Mouse (Mus musculus): ENCODE measurements around the gene Gm8369. TPM values are rescaled to one million over a fixed set of nuclear protein-coding genes. Genes with fewer than 3 reads are reported as not detected.
"Not testable (repeated sequence)": the region's sequence is repeated elsewhere in the genome, so short reads cannot be mapped to it uniquely, and the experiment has no call there.

Gene Gm8369
- polyA plus RNA-seq (2014; fragmentation: Nextera tagmentation; extraction: Ambion mirVana): not detected in 2 replicates

- WGBS: 68% methylated on average over 2 of the region's 2 CpGs
Measured at GRCm38 (mm10) chr19:11485746-11486145, at the start of gene Gm8369. TSS of gene Gm8369 (plus strand) at chr19:11485938.

DNA sequence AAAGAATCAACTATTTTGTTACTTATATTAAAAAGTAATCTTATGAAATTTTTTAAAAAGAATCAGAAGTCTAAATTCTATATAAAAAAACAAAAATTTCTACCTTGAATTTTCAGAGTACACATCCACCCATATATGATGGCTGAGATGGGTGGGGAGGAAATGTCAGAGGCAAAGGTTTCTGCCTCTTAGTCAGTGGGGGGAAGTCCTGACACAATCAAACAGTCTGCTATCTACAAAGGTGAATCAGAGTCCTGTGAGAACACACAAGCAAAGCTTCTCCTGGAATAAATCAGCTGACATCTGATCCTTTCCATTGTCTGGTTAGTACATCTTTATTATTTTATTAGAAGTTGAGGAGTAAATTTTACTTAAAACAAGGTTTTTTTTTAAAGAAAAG lies 42.4 kb upstream of the Gm8369 start, which contains the start of gene Ms4a4b:
TSS of gene Ms4a4b (plus strand) at position 216 of the 400 bp plus-strand sequence.
- H3K4me1 ChIP-seq (ENCODE audit: control insufficient read depth in 2 of 2, insufficient read depth in 2 of 2, low read length in 2 of 2): no peaks in the 10 kb centered on the region
- H3K27ac ChIP-seq (replicated peaks in 1 of 2; ENCODE audit: control insufficient read depth in 1 of 2, insufficient read depth in 1 of 2, low read depth in 2 of 2, low read length in 2 of 2): no peak within 1 kb of the TSS
- no peaks in the 10 kb centered on the region for H3K36me3 ChIP-seq (ENCODE audit: control insufficient read depth, insufficient read depth, low read length)
- no peaks in the 10 kb centered on the region for H3K9me3 ChIP-seq (ENCODE audit: control insufficient read depth, low read length)
- no peak within 1 kb of the TSS for H3K9ac ChIP-seq (ENCODE audit: low read length)
- ATAC-seq (ENCODE audit: insufficient number of reproducible peaks, insufficient read depth, low FRiP score, low read depth): no peak
- H3K4me2 ChIP-seq (ENCODE audit: low read length): no peak within 1 kb of the TSS
- H3K27me3 ChIP-seq (ENCODE audit: control insufficient read depth, insufficient read depth, low read length): no peaks in the 10 kb centered on the region
- no peak within 1 kb of the TSS for H3K4me3 ChIP-seq (ENCODE audit: control insufficient read depth in 1 of 2, insufficient read depth in 1 of 2, low read depth in 1 of 2, low read length in 2 of 2)

More at GRCm38 (mm10) chr19:11485746-11486145, at the start of gene Gm8369:
- Histone ChIP-seq H3K27me3 (ENCODE audit: control insufficient read depth, insufficient read depth, low read length) (no peaks in the 10 kb centered on the region), H3K27ac (replicated peaks in 1 of 2; ENCODE audit: control insufficient read depth in 1 of 2, insufficient read depth in 1 of 2, low read depth in 2 of 2, low read length in 2 of 2) (no peak within 1 kb of the TSS), H3K4me3 (ENCODE audit: control insufficient read depth in 1 of 2, insufficient read depth in 1 of 2, low read depth in 1 of 2, low read length in 2 of 2) (no peak within 1 kb of the TSS), H3K4me2 (ENCODE audit: low read length) (no peak within 1 kb of the TSS), H3K9me3 (ENCODE audit: control insufficient read depth, low read length) (no peaks in the 10 kb centered on the region), H3K36me3 (ENCODE audit: control insufficient read depth, insufficient read depth, low read length) (no peaks in the 10 kb centered on the region), H3K4me1 (ENCODE audit: control insufficient read depth in 2 of 2, insufficient read depth in 2 of 2, low read length in 2 of 2) (no peaks in the 10 kb centered on the region), H3K9ac (ENCODE audit: low read length) (no peak within 1 kb of the TSS)
- ATAC-seq (ENCODE audit: insufficient number of reproducible peaks, insufficient read depth, low FRiP score, low read depth): no peak

DNA sequence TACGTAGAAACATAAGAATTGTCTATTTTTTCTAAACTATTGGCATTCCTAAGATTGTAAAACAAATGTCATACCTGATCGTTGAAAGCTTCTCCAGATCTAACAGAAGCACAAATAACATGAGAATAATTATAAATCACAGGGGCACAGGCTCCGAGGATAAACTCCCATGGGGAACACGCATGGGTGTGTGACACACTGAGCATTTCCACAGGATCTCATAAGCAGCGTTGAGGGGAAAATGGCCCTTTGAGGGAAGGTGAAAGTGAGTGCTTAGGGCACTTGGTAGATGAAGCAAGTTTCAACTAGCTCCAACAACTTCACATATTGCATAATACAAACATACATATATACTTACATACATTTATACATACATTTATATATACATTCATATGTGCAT lies 41.8 kb upstream of the Gm8369 start:
- Histone ChIP-seq H3K4me2 (ENCODE audit: low read length) (no peak overlapping the region), H3K9me3 (ENCODE audit: control insufficient read depth, low read length) (no peaks in the 10 kb centered on the region), H3K4me3 (ENCODE audit: control insufficient read depth in 1 of 2, insufficient read depth in 1 of 2, low read depth in 1 of 2, low read length in 2 of 2) (no peak overlapping the region), H3K9ac (ENCODE audit: low read length) (no peak overlapping the region), H3K27me3 (ENCODE audit: control insufficient read depth, insufficient read depth, low read length) (no peaks in the 10 kb centered on the region), H3K27ac (replicated peaks in 1 of 2; ENCODE audit: control insufficient read depth in 1 of 2, insufficient read depth in 1 of 2, low read depth in 2 of 2, low read length in 2 of 2) (no peak overlapping the region), H3K4me1 (ENCODE audit: control insufficient read depth in 2 of 2, insufficient read depth in 2 of 2, low read length in 2 of 2) (no peaks in the 10 kb centered on the region), H3K36me3 (ENCODE audit: control insufficient read depth, insufficient read depth, low read length) (no peaks in the 10 kb centered on the region)
- WGBS: 80% methylated on average over 5 of the region's 5 CpGs
- no peak for ATAC-seq (ENCODE audit: insufficient number of reproducible peaks, insufficient read depth, low FRiP score, low read depth)

DNA sequence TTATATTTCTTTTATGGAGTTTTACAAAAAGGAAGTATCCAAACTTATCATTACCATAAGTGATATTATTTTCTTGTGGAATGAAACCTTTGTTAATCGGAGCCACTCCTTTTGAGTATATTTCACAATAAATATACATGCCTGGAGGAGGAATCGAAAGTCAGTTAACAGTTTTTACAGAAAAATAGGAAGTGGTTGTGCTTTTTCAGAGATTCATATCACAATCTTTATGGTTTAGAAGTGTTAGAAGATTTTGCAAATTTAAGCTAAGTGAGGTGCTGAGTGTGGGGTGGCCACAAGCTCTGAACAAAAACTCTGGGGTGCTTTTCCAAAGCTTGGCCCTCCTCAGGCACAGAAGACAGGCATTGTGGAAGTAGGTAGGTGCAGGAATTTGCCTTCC lies 38.5 kb upstream of the Gm8369 start:
- no peak overlapping the region for H3K4me3 ChIP-seq (ENCODE audit: control insufficient read depth in 1 of 2, insufficient read depth in 1 of 2, low read depth in 1 of 2, low read length in 2 of 2)
- no peak overlapping the region for H3K9ac ChIP-seq (ENCODE audit: low read length)
- no peak for ATAC-seq (ENCODE audit: insufficient number of reproducible peaks, insufficient read depth, low FRiP score, low read depth)
- WGBS: 75% methylated on average over 2 of the region's 2 CpGs
- no peak overlapping the region for H3K4me2 ChIP-seq (ENCODE audit: low read length)
- H3K9me3 ChIP-seq (ENCODE audit: control insufficient read depth, low read length): no peaks in the 10 kb centered on the region
- no peaks in the 10 kb centered on the region for H3K36me3 ChIP-seq (ENCODE audit: control insufficient read depth, insufficient read depth, low read length)
- no peak overlapping the region for H3K27ac ChIP-seq (replicated peaks in 1 of 2; ENCODE audit: control insufficient read depth in 1 of 2, insufficient read depth in 1 of 2, low read depth in 2 of 2, low read length in 2 of 2)
- H3K27me3 ChIP-seq (ENCODE audit: control insufficient read depth, insufficient read depth, low read length): no peaks in the 10 kb centered on the region
- no peaks in the 10 kb centered on the region for H3K4me1 ChIP-seq (ENCODE audit: control insufficient read depth in 2 of 2, insufficient read depth in 2 of 2, low read length in 2 of 2)

DNA sequence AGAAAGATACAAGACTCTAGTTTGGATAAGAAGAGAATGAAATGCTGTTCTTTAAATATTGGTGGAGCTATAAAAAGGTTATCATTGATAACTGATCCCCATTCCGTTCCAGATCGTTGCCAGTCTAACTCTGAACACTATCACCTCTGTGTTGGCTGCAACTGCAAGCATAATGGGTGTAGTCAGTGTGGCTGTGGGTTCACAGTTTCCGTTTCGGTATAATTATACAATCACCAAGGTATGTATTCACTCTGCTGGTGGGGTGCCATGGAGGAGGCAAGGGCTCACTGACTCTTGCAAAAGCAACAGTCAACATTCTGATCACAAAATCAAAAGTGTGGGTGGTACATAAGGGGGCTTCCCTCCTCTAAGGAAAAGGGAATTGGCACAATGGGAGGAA lies 26.7 kb upstream of the Gm8369 start:
- H3K4me1 ChIP-seq (ENCODE audit: control insufficient read depth in 2 of 2, insufficient read depth in 2 of 2, low read length in 2 of 2); H3K27ac ChIP-seq (replicated peaks in 1 of 2; ENCODE audit: control insufficient read depth in 1 of 2, insufficient read depth in 1 of 2, low read depth in 2 of 2, low read length in 2 of 2); ATAC-seq (ENCODE audit: insufficient number of reproducible peaks, insufficient read depth, low FRiP score, low read depth); H3K27me3 ChIP-seq (ENCODE audit: control insufficient read depth, insufficient read depth, low read length); H3K36me3 ChIP-seq (ENCODE audit: control insufficient read depth, insufficient read depth, low read length); H3K4me3 ChIP-seq (ENCODE audit: control insufficient read depth in 1 of 2, insufficient read depth in 1 of 2, low read depth in 1 of 2, low read length in 2 of 2); H3K4me2 ChIP-seq (ENCODE audit: low read length); H3K9ac ChIP-seq (ENCODE audit: low read length); H3K9me3 ChIP-seq (ENCODE audit: control insufficient read depth, low read length): not testable (repeated sequence)
- WGBS: 63% methylated on average over 2 of the region's 4 CpGs

GRCm38 (mm10) chr19:11464795-11465194 lies 20.9 kb upstream of the Gm8369 start:
- 53% methylated on average over 1 of the region's 1 CpGs for WGBS
- not testable (repeated sequence) for H3K4me1 ChIP-seq (ENCODE audit: control insufficient read depth in 2 of 2, insufficient read depth in 2 of 2, low read length in 2 of 2); H3K27ac ChIP-seq (replicated peaks in 1 of 2; ENCODE audit: control insufficient read depth in 1 of 2, insufficient read depth in 1 of 2, low read depth in 2 of 2, low read length in 2 of 2); ATAC-seq (ENCODE audit: insufficient number of reproducible peaks, insufficient read depth, low FRiP score, low read depth); H3K4me3 ChIP-seq (ENCODE audit: control insufficient read depth in 1 of 2, insufficient read depth in 1 of 2, low read depth in 1 of 2, low read length in 2 of 2); H3K27me3 ChIP-seq (ENCODE audit: control insufficient read depth, insufficient read depth, low read length); H3K9ac ChIP-seq (ENCODE audit: low read length); H3K36me3 ChIP-seq (ENCODE audit: control insufficient read depth, insufficient read depth, low read length); H3K9me3 ChIP-seq (ENCODE audit: control insufficient read depth, low read length); H3K4me2 ChIP-seq (ENCODE audit: low read length)

GRCm38 (mm10) chr19:11466471-11466870 lies 19.3 kb upstream of the Gm8369 start:
- WGBS: 65% methylated on average over 5 of the region's 5 CpGs
- Histone ChIP-seq H3K4me1 (ENCODE audit: control insufficient read depth in 2 of 2, insufficient read depth in 2 of 2, low read length in 2 of 2) (no peaks in the 10 kb centered on the region), H3K27ac (replicated peaks in 1 of 2; ENCODE audit: control insufficient read depth in 1 of 2, insufficient read depth in 1 of 2, low read depth in 2 of 2, low read length in 2 of 2) (no peak overlapping the region), H3K4me3 (ENCODE audit: control insufficient read depth in 1 of 2, insufficient read depth in 1 of 2, low read depth in 1 of 2, low read length in 2 of 2) (no peak overlapping the region), H3K27me3 (ENCODE audit: control insufficient read depth, insufficient read depth, low read length) (no peaks in the 10 kb centered on the region), H3K36me3 (ENCODE audit: control insufficient read depth, insufficient read depth, low read length) (no peaks in the 10 kb centered on the region), H3K9ac (ENCODE audit: low read length) (no peak overlapping the region), H3K9me3 (ENCODE audit: control insufficient read depth, low read length) (no peaks in the 10 kb centered on the region), H3K4me2 (ENCODE audit: low read length) (no peak overlapping the region)
- ATAC-seq (ENCODE audit: insufficient number of reproducible peaks, insufficient read depth, low FRiP score, low read depth): no peak

DNA sequence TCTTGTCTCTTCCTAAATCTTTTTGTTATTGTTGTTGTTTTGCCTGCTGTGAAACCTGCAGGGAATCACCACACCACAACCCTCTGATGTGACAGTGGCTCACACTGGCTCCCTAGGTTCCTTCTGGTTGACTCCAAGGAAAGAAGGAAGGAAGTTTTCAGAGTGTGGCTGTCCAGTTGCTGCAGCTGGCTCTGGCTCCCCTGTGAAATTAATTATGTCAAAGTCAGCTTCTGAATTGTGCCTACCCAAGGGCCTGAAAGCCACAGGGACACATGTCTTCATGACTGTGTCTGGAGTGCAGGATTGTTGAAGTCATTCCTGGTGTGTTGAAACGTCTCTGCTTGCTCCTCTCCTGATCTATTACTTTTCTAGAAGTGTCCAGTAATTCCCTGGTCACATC lies 17.4 kb upstream of the Gm8369 start:
- H3K27ac ChIP-seq (replicated peaks in 1 of 2; ENCODE audit: control insufficient read depth in 1 of 2, insufficient read depth in 1 of 2, low read depth in 2 of 2, low read length in 2 of 2); H3K27me3 ChIP-seq (ENCODE audit: control insufficient read depth, insufficient read depth, low read length); H3K36me3 ChIP-seq (ENCODE audit: control insufficient read depth, insufficient read depth, low read length); H3K9me3 ChIP-seq (ENCODE audit: control insufficient read depth, low read length); H3K4me3 ChIP-seq (ENCODE audit: control insufficient read depth in 1 of 2, insufficient read depth in 1 of 2, low read depth in 1 of 2, low read length in 2 of 2); H3K4me2 ChIP-seq (ENCODE audit: low read length); H3K9ac ChIP-seq (ENCODE audit: low read length); ATAC-seq (ENCODE audit: insufficient number of reproducible peaks, insufficient read depth, low FRiP score, low read depth); H3K4me1 ChIP-seq (ENCODE audit: control insufficient read depth in 2 of 2, insufficient read depth in 2 of 2, low read length in 2 of 2): not testable (repeated sequence)
- 33% methylated on average over 1 of the region's 1 CpGs for WGBS
